Mouse (Mus musculus) small intestine, adult 2 months (tissue): Measurements from ENCODE around the gene Cyp8b1.

Source experiments
- CTCF ChIP-seq: fragments of 200-500 bp; IDR thresholded peaks from 2 replicates; pipeline ENCODE4 v1.5.1; 2012; ENCODE audit warnings: low read depth, mild to moderate bottlenecking, control low read depth, inconsistent platforms, low read length, moderate library complexity, mixed read lengths; ENCODE audit not compliant: insufficient replicate concordance, insufficient read length; ENCODE audit errors: extremely low read depth
- POLR2A ChIP-seq: fragments of 200-500 bp; IDR thresholded peaks from 2 replicates; pipeline ENCODE4 v1.6.1; 2012; ENCODE audit warnings: low read depth, mild to moderate bottlenecking, control low read depth, inconsistent platforms, low read length, moderate library complexity

GRCm38 (mm10) chr9:121943628-121944027 is 27.5 kb upstream of the Cyp8b1 start:
- TF ChIP-seq CTCF (no peak), POLR2A (no peak)
